Mouse (Mus musculus) A20 (cell line): ENCODE results near the gene Gm49342.
"Not testable (repeated sequence)": the region's sequence is repeated elsewhere in the genome, so short reads cannot be mapped to it uniquely, and the experiment has no call there.

Source experiments
- DNase-seq: peaks from one replicate; pipeline ENCODE4 v3.0.0-alpha.2; 2011; ENCODE audit warnings: low read depth, low spot score

The Gm49342 gene

GRCm38 (mm10) chr14:50936649-50937048 lies 7.7 kb upstream of the Gm49342 start:
- no peak for DNase-seq

- no peak for DNase-seq
Measured at GRCm38 (mm10) chr14:50938119-50938908, 6.0 kb upstream of the Gm49342 start.

DNA sequence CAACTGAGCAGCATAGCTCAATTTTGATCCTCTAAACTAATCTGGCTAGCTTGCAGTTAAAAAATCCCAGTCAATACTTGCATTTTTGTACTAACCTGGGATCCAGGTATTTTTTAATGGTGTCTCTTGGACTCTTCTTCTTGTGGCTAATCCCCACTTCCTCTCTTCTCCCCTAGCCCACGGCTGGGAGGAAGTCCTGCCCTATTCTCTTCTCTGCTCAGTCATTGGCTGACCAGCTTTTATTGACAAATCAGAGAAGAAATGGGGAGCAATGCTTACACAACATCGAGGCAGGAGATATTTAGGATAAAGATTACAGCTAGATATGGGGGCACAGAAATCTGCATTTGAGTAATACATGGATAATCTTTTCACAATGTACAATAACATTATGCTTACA lies 5.4 kb upstream of the Gm49342 start:
- peak; percentile 85 for DNase-seq

DNA sequence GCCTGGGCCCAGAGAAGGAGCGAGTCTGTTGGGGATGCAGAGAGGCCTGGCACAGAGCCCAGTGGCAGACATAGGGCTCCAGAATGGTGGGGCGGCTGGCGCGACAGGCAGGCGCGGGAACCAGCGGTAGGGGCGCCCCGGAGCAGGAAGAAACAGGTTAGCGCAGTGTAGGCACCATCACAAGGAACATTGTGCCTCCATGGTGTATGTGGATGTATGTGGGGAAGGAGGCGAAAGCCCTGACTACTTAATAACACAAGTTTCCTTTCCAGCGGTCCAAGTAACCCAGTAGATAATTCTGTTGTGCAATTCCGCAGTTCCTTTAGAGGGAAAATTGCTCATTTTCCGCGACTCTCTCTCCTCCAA lies 334 bp downstream of the Gm49342 start:
- DNase-seq, result not testable (repeated sequence)

DNA sequence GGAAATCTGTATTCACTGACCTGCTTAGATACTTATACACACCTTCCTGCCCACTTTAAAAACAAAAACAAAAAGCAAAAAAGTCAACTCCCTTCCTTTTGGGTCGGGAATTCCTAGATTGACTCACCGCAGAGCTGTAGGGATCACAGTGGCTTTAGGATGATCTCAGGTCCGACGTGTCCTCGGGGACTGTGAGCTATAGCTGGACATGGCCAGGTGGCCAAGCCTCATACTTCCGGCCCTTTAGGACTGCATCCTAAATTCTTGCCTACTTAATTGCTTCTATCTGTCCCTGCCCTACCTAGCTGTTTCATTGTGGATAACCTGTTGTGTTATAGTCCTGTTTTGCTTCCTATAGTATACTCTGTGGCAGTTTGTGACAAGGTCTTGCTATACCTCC lies 764 bp downstream of the Gm49342 start:
- DNase-seq, result peak; percentile 23

DNA sequence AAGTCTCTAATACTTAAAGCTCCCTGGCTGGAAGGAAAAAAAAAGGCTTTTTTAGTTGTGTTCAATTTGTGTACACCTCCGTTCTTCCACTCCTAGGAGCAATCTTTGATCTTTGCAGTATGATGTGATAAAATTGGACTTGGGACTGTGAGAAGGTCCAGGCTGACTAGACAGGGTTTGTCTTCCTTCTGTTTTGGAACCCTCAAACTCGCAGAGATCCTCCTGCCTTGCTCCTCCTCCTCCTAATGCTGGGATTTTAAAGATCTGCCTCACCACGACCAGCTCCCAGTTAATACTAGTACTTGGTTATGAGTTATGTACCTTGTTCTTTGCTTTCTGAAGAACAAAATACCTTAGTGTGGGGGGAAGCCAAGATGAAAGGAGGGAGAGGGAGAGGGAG lies 1.2 kb downstream of the Gm49342 start:
- DNase-seq, result not testable (repeated sequence)

DNA sequence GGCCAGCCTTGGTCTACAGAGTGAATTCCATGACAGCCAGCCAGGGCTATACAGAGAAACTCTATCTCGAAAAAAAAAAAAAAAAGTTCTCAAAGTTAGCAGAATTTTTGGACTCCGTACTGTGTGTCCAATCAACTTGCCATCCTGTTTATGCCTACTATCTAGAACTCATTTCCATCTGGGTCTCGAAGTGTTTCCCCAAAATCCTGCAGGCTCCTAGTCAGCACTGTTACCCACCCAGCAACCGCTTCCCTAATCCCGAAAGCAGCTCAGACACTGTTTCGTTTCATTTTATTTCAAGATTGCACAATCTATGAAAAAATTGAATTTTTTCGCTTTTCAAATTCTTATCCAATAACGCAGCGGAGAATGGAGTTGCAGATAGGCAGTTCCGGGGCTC lies 11.2 kb downstream of the Gm49342 start:
- no peak for DNase-seq

DNA sequence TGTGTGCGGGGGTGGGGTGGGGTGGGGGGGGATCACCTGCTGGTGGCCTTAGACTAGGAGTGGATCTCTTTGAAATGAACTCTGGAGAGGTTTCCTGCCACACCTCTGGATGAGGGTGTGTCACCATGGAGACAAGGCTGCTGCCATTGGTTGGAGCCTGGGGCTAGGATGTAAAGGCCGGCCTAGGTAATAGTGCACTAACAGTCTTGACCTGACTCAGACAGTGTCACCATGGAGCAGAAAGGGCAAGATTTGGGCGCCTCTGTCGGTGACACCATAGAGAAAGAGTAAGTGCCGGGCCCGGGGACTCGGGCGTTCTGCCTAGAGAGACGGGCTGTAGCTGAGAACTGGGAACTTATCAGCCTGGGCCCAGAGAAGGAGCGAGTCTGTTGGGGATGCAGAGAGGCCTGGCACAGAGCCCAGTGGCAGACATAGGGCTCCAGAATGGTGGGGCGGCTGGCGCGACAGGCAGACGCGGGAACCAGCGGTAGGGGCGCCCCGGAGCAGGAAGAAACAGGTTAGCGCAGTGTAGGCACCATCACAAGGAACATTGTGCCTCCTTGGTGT lies 11.7 kb downstream of the Gm49342 start, which contains the start of gene Pnp2:
Pnp2 (plus strand) TSS at position 51 of the 567 bp plus-strand sequence.
- not testable (repeated sequence) for DNase-seq

DNA sequence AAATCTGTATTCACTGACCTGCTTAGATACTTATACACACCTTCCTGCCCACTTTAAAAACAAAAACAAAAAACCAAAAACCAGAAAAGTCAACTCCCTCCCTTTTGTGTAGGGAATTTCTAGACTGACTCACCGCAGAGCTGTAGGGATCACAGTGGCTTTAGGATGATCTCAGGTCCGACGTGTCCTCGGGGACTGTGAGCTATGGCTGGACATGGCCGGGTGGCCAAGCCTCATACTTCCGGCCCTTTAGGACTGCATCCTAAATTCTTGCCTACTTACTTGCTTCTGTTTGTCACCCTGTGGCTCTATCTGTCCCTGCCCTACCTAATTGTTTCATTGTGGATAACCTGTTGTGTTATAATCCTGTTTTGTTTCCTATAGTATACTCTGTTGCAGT lies 12.4 kb downstream of the Gm49342 start:
- not testable (repeated sequence) for DNase-seq

DNA sequence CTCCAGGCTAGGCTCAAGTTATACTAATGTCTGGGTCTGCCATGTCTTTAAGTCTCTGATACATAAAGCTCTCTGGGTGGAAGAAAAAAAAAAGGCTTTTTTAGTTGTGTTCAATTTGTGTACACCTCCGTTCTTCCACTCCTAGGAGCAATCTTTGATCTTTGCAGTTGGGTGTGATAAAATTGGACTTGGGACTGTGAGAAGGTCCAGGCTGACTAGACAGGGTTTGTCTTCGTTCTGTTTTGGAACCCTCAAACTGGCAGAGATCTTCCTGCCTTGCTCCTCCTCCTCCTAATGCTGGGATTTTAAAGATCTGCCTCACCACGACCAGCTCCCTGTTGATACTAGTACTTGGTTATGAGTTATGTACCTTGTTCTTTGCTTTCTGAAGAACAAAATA lies 12.8 kb downstream of the Gm49342 start:
- not testable (repeated sequence) for DNase-seq

- not testable (repeated sequence) for DNase-seq
Measured at GRCm38 (mm10) chr14:50958289-50958995, 14.1 kb downstream of the Gm49342 start.

DNA sequence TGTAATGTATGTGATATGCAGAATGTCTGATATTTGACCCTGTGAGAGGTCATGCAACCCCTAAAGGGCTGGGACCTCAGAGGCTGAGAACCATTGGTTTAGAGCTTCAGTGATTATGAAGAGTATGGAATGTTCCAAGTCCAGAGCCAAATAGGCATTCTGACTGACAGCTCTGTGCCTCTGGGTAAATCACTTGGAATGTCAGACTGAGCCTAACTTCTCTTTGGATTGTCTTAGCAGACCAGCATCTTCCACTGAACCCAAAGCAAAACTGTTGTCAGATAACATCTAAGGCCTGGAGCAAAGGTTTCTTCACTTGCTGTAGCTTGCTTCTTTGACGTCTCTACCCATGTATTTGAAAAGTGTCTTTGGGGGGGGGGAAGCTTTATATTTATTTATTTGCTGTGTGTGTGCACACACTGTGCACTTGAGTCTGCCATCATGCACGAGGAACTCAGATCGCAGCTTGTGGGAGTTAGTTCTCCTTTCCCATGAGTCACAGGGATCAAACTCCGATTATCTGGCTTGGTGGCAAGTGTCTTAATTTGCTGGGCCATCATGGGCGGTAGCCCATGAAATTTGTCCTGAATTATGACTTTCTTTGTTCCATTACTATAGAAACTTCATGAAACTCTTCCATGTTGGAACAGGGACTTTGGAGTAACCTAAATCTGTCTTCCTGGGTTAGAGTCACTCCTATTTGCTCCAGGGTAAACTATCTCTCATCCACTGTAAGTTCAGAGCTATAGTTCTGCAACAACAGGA lies 24.1 kb downstream of the Gm49342 start:
- DNase-seq, result no peak

GRCm38 (mm10) chr14:50969041-50969440 lies 24.7 kb downstream of the Gm49342 start:
- DNase-seq, result no peak

DNA sequence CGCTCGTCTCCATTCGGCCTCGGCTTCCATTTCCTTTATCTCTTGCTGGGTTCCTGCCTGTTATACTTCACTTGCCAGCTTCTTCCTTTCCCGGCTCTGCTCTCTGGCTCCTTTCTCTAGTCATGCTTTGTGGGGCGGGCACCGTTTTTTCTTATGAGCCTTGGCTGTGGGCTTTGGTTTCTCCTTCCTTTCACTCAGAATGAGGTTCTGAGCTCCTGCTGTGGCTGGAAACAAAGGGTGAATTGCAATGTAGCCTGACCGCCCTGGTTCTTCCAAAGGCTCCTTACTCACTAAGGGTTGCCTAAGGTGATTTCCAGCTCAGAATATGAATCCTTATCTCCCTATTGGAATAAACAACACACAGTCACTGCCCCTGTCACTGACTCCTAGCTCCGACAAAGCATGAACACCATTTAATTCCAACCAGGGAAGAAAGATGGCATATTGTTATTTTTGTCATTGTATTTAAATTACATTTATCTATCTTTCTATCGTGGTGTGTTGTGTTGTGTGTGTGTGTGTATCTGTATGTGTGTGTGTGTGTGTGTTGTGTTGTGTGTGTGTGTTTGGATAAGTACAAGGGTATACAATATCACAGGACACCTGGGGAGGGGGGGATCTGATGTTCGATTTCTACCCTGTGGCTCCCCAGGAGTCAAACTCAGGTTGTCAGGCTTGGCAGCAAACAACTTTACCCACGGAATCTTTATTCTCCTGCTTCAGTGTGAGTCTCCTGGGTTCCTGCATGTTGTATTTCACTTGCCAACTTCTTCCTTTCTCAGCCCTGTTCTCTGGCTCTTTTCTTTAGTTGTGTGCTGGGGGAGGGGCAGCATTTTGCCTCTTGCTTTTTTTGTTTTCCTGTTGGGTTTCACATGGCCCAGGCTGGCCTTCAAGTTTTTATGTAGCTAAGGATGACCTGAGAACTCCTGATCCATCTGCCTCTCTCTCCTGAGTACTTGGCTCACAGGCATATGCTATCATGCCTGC lies 25.5 kb downstream of the Gm49342 start:
- DNase-seq, result no peak

DNA sequence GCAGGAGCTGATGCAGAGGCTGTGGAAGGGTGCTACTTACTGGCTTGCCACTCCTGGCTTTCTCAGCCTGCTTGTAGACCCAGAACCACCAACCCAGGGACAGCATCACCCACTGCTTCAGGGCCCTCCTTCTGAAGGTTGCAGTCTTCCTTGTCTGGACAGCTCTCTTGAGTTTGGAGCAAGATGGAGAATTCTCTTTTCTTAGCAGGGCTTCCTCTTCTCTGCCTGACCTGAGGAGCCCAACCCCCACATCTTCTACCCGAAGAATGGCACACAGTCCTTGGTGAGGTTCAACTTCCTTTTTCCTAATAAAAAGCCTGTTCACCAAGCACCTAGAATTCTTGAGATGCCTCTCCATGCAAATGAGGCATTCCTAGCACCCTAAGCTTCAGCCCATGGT lies 26.5 kb downstream of the Gm49342 start:
- peak; percentile 17 for DNase-seq

GRCm38 (mm10) chr14:50973054-50973453 lies 28.7 kb downstream of the Gm49342 start:
- DNase-seq, result peak; percentile 1

DNA sequence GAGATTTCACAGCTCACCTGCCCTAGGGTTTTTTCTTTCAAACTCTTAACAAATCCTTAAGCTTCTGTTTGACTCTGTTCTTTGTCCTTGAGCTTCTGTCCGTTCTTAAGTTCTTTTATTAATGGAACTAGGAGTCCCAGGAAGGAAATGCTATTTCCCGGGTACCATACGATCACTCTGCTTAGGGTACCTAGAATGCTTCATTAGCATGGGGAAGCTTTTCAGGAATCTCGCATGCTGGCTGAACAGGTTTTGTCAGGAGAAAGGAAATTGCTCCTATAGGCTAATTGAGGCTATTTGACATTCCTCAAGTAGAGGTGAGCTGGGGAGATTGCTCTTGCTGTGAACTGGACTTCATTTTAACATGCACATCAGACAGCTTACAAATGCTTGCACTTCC lies 29.4 kb downstream of the Gm49342 start:
- DNase-seq, result no peak

GRCm38 (mm10) chr14:50975001-50975400 lies 30.7 kb downstream of the Gm49342 start:
- DNase-seq, result no peak

DNA sequence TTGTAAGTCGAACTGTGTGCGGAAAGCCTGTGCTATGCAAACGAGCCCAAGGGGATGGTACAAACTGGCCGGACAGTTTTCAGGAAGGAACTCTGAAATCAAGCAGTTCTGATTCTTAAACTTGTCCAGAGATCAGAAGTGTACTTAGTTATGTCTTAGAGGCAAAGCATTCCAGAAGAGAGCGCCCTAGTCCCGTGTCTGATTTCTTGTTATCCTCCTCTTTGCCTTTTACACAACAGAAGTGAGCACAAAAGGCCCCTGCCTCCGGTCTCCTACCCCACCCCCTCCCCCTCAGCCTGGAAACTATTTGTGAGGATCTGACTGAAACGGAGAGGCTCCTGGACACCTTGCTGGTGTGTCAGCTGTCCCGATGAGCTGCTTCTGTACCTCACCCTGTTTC lies 32.4 kb downstream of the Gm49342 start:
- DNase-seq, result no peak

DNA sequence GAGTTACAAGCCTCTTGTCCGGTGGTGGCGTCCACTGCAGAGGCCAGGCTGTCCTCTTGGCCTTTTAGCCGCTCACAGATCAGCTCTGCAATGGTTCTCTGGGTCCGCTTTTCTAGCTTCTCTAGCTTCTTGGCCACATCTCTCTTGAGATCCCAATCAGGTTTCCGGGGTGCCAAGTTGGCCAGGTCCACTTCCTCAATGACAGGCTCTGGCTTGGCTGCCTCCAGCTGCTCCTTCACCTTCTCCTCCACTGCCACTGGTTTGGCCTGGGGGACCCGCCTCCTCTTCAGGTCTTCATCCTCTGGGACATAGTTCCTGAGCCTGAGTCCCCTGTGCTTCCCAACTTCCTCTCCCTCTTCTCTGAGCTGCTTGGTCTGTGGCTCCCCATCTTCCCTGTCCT lies 34.1 kb downstream of the Gm49342 start:
- DNase-seq, result not testable (repeated sequence)

DNA sequence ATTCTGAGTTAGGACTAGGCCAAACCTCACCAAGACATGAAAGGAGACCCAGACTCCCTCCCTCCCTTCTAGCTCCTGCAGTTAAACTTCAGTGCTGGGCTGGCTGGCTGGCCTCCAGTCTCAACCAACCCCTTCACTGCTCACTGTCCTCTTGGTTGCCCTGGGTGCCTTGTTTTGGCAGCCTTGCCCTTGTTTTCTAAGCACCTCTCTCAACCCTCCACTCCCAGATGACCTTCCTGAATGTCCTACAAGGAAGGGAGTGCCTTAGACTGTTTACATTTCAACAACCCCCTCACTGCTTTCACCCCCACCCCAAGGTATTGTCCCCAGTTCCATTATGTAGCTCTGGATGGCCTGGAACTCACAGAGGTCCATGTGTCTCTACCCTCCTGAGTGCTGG lies 35.3 kb downstream of the Gm49342 start:
- peak; percentile 0 for DNase-seq
